Mouse (Mus musculus): ENCODE measurements around the gene Psmd6.

The Psmd6 gene

DNA sequence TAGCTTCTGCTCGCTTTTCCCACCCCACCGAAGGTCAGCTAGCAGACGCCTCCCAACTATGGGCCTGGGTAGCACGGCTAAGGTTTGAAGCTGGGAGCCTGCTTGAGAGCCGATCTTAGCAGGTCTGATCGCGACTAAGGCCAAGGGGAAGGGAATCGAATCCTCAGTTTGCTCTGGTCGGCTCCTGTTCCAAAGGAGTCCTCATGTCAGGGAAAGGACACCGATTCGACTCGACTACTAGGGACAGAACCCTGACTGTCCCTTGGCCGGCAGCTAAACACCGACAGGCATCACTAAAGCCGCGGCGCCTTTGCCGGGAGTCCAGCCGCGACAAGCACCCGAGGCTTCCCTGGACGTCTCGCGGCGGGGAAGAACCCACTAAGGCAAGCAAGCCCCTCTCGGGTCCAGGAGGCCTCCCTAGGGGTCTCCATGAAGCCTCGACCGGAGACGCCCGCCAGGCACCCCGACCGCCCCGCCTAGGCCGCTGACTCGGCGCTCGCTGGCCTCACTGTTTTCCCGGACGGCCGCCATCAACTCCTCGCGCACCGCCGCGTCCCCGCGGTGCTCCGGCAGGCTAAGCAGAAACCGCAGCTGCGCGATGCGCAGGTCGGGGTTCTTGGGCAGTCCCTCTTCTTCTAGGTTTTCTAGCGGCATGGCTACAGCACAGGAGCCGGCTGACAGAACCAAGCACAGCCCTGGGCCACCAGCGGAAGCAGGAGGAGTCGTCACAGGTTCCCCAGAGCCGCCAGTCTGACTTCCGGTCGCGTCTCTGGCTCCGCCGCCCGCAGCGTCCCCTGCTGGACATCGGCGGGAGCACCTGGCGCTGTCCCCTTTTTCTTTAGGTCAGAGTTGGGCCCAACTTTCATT is at the start of gene Psmd6:
TSS of gene Psmd6 (minus strand) at position 755 of the 867 bp plus-strand sequence.
- in situ Hi-C loops (cut with MboI, MseI) = loop anchor here (5.0 kb wide), 1 partner anchor 232 kb away; no protein-coding TSS in a partner anchor

GRCm38 (mm10) chr14:14110710-14111109 is 10.1 kb downstream of the Psmd6 start:
- in situ Hi-C loops (cut with MboI, MseI) = no loop called here

GRCm38 (mm10) chr14:14104930-14105318 is 15.9 kb downstream of the Psmd6 start:
- in situ Hi-C loops (cut with MboI, MseI) = no loop called here

DNA sequence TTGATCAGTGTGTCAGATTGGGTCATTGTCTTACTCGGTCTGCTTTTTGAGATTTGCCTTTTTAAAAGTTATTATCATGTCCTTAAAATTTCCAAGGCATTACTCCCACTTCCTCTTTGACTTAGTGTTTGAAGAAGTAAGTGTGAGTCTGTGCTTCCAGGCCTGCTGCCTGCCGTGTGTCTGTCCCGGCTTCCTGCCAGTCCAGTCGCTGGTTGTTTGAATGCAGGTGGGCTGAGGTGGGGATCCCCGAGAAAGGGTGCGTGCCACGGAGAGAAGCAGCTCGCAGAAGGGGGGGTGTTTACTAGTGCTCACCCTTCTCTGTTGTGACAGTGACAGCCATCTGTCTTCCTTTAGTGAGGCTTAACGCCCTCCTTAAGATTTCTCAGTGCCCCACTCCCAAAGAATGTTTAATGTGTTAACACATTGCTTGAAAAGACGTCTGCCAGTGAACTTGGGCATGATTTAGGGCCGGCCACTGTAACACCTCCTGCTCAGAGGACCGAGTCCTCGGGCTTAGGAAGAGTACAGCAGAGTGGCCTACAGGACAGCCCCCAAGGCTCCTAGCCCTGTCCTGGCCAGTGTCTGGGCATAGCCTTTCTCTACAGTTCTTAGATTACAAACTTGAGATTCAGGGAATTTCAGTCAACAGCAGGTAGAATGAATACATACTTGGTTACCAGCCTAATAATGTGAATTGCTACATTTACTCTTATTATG is 16.4 kb downstream of the Psmd6 start:
- in situ Hi-C loops (cut with MboI, MseI) = no loop called here

GRCm38 (mm10) chr14:14101296-14101695 is 19.5 kb downstream of the Psmd6 start:
- in situ Hi-C loops (cut with MboI, MseI) = no loop called here

DNA sequence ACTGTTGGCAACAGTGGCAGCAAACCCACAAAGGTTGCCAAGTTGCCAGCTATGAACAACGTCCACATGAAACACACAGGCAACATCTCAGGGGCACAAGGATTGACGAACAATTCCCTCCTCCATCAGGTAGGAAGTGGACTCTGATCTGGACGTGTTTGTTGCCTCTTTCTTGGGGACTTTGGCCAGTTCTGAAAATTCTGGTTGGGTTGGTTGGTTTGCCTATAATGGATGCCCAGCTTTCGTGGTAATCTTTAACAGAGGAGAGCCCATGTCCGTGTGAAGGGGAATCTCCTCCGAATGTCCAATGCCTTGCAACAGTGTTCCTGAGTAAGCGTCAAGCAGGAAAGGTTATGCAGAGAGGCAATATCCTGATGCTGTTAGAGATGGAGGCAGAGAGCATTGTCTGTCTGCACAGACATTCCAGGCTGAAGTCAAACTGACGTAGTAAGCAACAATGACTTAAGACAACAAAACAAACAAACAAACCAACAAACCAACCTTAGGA is 20.0 kb downstream of the Psmd6 start:
- in situ Hi-C loops (cut with MboI, MseI) = no loop called here

GRCm38 (mm10) chr14:14098330-14098980 is 22.3 kb downstream of the Psmd6 start:
- in situ Hi-C loops (cut with MboI, MseI) = loop anchor here (5.0 kb wide), 1 partner anchor 36 kb away; no protein-coding TSS in a partner anchor

- in situ Hi-C loops (cut with MboI, MseI) = no loop called here
These were observed 30.2 kb downstream of the Psmd6 start for GRCm38 (mm10) chr14:14090571-14090970.

- in situ Hi-C loops (cut with MboI, MseI) = no loop called here
These were observed 32.6 kb downstream of the Psmd6 start for GRCm38 (mm10) chr14:14088016-14088791.

DNA sequence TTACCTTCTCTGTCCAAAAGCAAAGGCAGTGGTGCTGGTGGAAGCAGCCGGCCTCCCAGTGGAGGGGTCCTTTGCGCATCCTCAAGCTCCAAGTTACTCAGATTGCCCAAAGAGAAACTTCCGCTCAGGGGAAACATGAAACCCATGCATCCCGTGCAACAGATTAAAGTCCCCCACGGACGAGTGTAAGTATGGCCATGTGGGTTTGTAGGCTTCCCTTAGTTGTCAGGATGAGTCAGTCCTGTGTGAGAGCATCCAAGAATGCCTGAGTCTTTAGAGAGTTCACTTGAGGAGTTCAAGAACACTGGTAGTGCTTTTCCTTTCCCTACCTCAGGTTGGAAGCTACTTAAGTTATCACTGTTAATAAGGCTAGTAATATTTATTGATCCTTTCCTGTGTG is 33.4 kb downstream of the Psmd6 start:
- in situ Hi-C loops (cut with MboI, MseI) = no loop called here

GRCm38 (mm10) chr14:14086711-14087263 is 34.0 kb downstream of the Psmd6 start:
- in situ Hi-C loops (cut with MboI, MseI) = no loop called here

DNA sequence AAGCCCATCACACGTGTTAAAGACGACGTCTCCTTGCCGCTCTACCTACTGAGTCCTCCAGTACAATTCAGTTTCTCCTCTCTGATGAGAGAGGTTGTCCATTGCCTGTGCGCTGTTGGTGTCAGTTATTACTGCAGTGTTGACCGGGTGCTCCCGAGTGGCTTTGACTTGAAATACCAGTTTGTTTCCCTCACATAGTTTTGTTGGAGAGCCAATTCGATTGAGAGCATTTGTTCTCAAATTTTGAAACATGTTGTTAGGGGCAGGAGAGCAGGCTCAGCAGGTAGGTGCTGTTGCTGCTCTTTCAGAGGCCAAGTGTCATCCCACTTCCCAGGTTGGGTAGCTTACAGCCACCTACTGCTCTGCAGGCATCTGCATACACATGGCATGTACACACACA is 37.0 kb downstream of the Psmd6 start:
- in situ Hi-C loops (cut with MboI, MseI) = no loop called here

GRCm38 (mm10) chr14:14080604-14081194 is 40.1 kb downstream of the Psmd6 start:
- in situ Hi-C loops (cut with MboI, MseI) = no loop called here

DNA sequence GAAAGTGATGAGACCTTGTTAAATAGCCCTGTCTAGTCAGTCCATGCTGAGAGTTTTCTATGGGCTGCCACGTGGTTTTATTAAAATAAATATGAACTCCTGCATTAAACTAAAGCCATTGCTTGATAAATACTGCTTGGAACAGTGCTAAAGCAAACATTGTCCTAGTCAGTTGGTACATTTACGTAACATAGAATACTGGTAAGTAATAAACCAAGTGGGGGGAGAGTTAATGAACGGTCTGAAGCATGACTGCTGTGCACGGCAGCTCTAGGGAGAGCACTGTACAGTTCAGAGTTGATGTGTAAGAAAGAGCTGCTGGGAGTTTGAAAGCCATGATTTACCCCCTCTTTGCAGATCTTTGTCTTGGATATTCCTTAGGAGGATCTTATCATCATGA is 49.3 kb downstream of the Psmd6 start:
- in situ Hi-C loops (cut with MboI, MseI) = no loop called here

GRCm38 (mm10) chr14:14070541-14071315 is 50.1 kb downstream of the Psmd6 start:
- in situ Hi-C loops (cut with MboI, MseI) = no loop called here

DNA sequence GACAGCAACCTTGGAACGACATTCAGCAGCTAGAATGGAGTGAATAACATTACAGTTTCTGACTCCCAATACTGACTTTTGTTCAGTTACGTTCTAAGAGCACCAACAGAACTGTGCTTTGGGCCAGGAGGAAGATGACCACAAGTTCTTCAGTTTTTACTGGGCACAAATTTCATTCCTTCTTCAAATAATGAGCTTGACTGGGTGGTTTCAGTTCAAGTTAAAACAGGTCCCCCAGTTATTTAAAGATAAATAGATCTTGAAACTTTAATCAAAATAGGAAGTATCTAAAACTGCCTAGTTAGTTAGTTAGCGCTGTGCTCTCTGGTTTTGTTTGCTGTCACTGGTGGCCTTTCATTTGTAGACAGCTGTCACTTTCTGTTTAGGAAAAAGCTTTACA is 52.2 kb downstream of the Psmd6 start:
- in situ Hi-C loops (cut with MboI, MseI) = no loop called here

DNA sequence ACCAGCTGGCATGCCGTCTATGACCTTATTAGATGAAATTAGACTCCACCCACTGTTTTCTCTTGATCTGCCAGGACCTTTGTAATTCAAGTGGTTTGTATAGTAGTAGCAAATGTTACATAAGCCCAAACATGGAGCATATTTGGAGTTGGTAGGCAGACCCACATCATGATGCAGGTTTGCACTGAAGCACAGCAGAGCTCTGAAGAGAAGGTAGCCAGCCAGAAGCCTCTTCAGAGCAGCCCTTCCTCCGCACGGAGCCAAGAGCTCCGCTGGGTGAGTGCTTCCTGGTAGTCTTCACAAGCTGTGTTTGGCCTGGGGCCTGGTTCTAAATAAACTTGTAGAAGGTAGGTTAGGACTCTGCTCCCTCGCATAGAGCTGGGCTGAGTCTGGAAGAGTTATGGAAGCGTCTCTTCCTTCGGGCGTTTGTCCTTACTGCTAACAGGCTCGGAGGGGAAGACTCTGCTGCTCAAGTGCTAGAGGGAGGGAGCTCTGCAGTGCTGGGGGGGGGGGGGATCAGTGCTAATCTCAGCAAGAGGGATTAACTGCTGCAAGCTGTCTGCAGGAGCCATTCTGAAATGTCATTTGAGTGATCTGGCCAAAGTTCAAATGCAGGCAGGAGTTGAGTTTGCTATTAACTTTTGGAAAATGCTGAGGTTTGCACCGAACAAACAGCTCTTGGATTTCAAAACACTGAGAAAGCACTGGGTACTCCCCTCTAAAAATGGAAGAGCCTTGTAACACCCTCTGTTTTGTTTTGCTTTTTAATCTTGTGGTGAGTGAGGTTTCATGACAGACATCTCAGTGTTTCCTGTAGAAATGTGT is 52.9 kb downstream of the Psmd6 start:
- in situ Hi-C loops (cut with MboI, MseI) = no loop called here

- in situ Hi-C loops (cut with MboI, MseI) = no loop called here
These were observed 54.5 kb downstream of the Psmd6 start for GRCm38 (mm10) chr14:14066241-14066640.

DNA sequence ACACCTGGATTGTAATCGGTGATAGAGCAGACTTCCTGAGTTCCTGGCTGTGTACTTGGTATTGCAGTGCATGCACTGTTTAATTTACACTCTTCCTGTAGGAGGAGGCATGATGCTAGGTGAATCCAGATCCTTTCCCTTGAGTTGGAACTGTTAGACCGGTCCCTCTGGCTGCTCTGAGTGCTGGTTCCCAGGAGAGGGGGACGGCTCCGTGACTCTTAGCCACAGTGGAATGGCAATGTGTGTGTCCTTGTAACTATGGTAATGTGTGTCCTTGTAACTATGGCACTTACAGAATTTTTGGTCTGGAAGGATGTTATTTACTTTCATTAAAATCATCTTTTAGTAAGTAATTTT is 55.7 kb downstream of the Psmd6 start:
- in situ Hi-C loops (cut with MboI, MseI) = no loop called here

Measured in regulatory T cell (primary cell).